Mouse (Mus musculus): ENCODE data around the gene Fbxw8.

DNA sequence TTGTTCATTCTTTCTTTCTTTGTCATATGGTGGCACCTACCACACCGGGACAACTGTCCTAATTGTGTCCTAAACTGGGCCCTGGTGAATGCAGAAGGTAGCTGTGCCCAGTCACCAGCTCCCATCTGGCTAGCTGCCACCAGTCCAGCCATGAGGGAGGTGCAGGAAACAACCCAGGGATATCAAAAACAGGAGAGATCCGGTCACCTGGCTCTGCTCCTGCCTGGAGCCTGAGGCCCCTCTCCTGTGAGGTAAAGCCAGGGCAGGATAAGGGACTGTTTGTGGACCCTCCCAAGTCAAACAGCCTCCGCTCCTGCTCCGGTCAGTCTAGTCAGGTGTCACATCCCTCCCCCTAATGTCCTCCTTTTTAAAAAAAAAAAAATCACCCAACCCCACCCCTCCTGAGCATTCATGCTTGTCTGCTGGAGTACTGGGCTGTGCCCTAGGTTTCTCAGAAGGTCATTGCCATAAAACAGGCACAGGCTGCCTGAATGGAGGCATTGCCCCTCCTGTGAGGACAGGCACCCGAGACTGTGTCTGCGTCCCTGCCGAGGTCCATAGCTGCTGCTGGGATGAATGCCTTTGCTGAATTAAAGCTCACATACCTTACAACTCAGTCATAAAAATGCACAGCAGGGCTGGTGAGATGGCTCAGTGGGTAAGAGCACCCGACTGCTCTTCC, 103.1 kb downstream of the Fbxw8 start:
- no peak for TF ChIP-seq CTCF (IDR thresholded peaks at IDR 0.05; ENCODE audit: low read depth)
- no peak for TF ChIP-seq EP300 (IDR thresholded peaks at IDR 0.05; ENCODE audit: low read depth)
